Mouse (Mus musculus) A20 (cell line): Measurements from ENCODE around the gene Rpap2.

Experiments used
- DNase-seq: peaks from one replicate; pipeline ENCODE4 v3.0.0-alpha.2; 2011; ENCODE audit warnings: low read depth, low spot score

Rpap2 gene

GRCm38 (mm10) chr5:107597301-107598077 is at the start of gene Rpap2, which contains the start of gene Glmn:
Gene Rpap2 (plus strand): TSS chr5:107597373.
Gene Glmn (minus strand): TSS chr5:107597888.
- DNase-seq: peak; percentile 90

- no peak for DNase-seq
These were observed 49.2 kb upstream of the Rpap2 start for GRCm38 (mm10) chr5:107547955-107548354.

- DNase-seq: no peak
These were observed 48.7 kb upstream of the Rpap2 start for GRCm38 (mm10) chr5:107548444-107548843.

- no peak for DNase-seq
These were observed 42.8 kb upstream of the Rpap2 start for GRCm38 (mm10) chr5:107554336-107554735.

GRCm38 (mm10) chr5:107556969-107557368 is 40.2 kb upstream of the Rpap2 start:
- no peak for DNase-seq

- DNase-seq: no peak
These were observed 28.0 kb upstream of the Rpap2 start for GRCm38 (mm10) chr5:107569148-107569547.

- DNase-seq: no peak
These were observed 1.2 kb downstream of the Rpap2 start for GRCm38 (mm10) chr5:107598380-107598779.

- peak; percentile 73 for DNase-seq
These were observed 14.1 kb downstream of the Rpap2 start for GRCm38 (mm10) chr5:107611224-107611623.

GRCm38 (mm10) chr5:107617986-107618385 is 20.8 kb downstream of the Rpap2 start:
- DNase-seq: no peak

- no peak for DNase-seq
These were observed 24.2 kb downstream of the Rpap2 start for GRCm38 (mm10) chr5:107621327-107621726.

GRCm38 (mm10) chr5:107633651-107634050 is 36.5 kb downstream of the Rpap2 start:
- no peak for DNase-seq

- DNase-seq: no peak
These were observed 39.9 kb downstream of the Rpap2 start for GRCm38 (mm10) chr5:107637106-107637505.

- no peak for DNase-seq
These were observed 41.2 kb downstream of the Rpap2 start for GRCm38 (mm10) chr5:107638366-107638765.

- no peak for DNase-seq
These were observed 47.4 kb downstream of the Rpap2 start for GRCm38 (mm10) chr5:107644595-107644994.

GRCm38 (mm10) chr5:107645935-107646334 is 48.8 kb downstream of the Rpap2 start:
- DNase-seq: peak; percentile 85

GRCm38 (mm10) chr5:107647580-107647979 is 50.4 kb downstream of the Rpap2 start:
- peak; percentile 80 for DNase-seq

GRCm38 (mm10) chr5:107648552-107649125 is 51.5 kb downstream of the Rpap2 start:
- DNase-seq: peak; percentile 64

GRCm38 (mm10) chr5:107649680-107650079 is 52.5 kb downstream of the Rpap2 start:
- peak; percentile 52 for DNase-seq

GRCm38 (mm10) chr5:107650427-107650826 is 53.3 kb downstream of the Rpap2 start:
- no peak for DNase-seq

GRCm38 (mm10) chr5:107652055-107652660 is 55.0 kb downstream of the Rpap2 start:
- DNase-seq: no peak

GRCm38 (mm10) chr5:107678392-107678791 is 81.2 kb downstream of the Rpap2 start:
- DNase-seq: peak; percentile 38

GRCm38 (mm10) chr5:107681300-107681699 is 84.1 kb downstream of the Rpap2 start:
- peak; percentile 41 for DNase-seq

- peak; percentile 41 for DNase-seq
These were observed 87.2 kb downstream of the Rpap2 start for GRCm38 (mm10) chr5:107684380-107684779.
